In genomic region chr3:129969432-129970395, GRCm38 (mm10) we compare ENCODE assay signal across 8 mouse cellular contexts. TPM values are rescaled to one million over a fixed set of nuclear protein-coding genes. Genes with fewer than 3 reads are reported as not detected.
DNase-seq lines count a peak whose midpoint lies in the region; ATAC-seq and TF ChIP-seq lines count a peak whose summit lies in the region.

Mcub (minus strand) TSS chr3:129970206.

- DNase-seq in A20 (ENCODE audit: low read depth, low spot score) = peak; percentile 34
- DNase-seq in heart, postnatal 14 days = peak; percentile 44 to 62
- DNase-seq in large intestine, adult 2 months (ENCODE audit: low read depth, low spot score) = peak; percentile 25
- peak; percentile 38 for DNase-seq in mesoderm, embryonic 11.5 days (ENCODE audit: low read depth, low spot score)
- peak; percentile 24 to 35 for DNase-seq in spleen, adult 2 months (ENCODE audit: low read depth in 1 of 2, low spot score in 2 of 2)
- DNase-seq in left cerebral cortex, postnatal 25 days (ENCODE audit: low spot score in 2 of 2) = no peak

- intact Hi-C loops in heart, postnatal 14 days (cut with DNase I) = no loop called here
- intact Hi-C loops in left cerebral cortex, postnatal 25 days (cut with DNase I) = no loop called here

- H3K27ac ChIP-seq in spleen, adult 2 months (ENCODE audit: insufficient read depth, low read length) = no peak within 1 kb of the TSS

- H3K36me3 ChIP-seq in spleen, adult 2 months (ENCODE audit: control insufficient read depth, insufficient read depth, low read length) = no peaks in the 10 kb centered on the region

- peak; percentile 94 for ATAC-seq in activated CD4-positive, CD25-positive, alpha-beta regulatory T cell, adult 4 months
- ATAC-seq in erythroid progenitor cell, adult 5-6 weeks (replicated peaks; ENCODE audit: low FRiP score, poor library complexity, severe bottlenecking) = peak; percentile 54; the same call in 1 of the 2 replicates

- H3K27me3 ChIP-seq in spleen, adult 2 months (ENCODE audit: control insufficient read depth, insufficient read depth, low read length) = peaks cover 9% of the 10 kb centered on the region

- TF ChIP-seq CTCF in spleen, adult 2 months (IDR thresholded peaks at IDR 0.05; ENCODE audit: extremely low read depth, insufficient read depth, insufficient read length, insufficient replicate concordance) = no peak

- 1% methylated on average over 63 of the region's 63 CpGs for WGBS in large intestine, adult 2 months
- 2% methylated on average over 62 of the region's 63 CpGs for WGBS in spleen, adult 2 months

- TF ChIP-seq POLR2A in spleen, adult 2 months (IDR thresholded peaks at IDR 0.05; ENCODE audit: low read depth, low read length) = no peak

- peak within 1 kb of the TSS; percentile 72 for H3K4me3 ChIP-seq in spleen, adult 2 months (ENCODE audit: extremely low read depth, insufficient read depth, insufficient read length)

- H3K4me1 ChIP-seq in spleen, adult 2 months (ENCODE audit: control insufficient read depth, insufficient read depth, insufficient read length) = peaks cover 11% of the 10 kb centered on the region

RNA-seq across cellular contexts. Expression of gene Mcub, which starts in this region (rescaled TPM):
- polyA plus RNA-seq in activated CD4-positive, CD25-positive, alpha-beta regulatory T cell, adult 4 months (2017; shearing (Covaris generic)) = 10 to 100 TPM; 25.3 to 28.8 TPM
- 3.6 TPM in 1 of 2 replicates, not detected in the other for total RNA-seq in erythroid progenitor cell, adult 5-6 weeks (2015; ENCODE audit: low replicate concordance)
- total RNA-seq in erythroid progenitor cell, adult 5-6 weeks (2017; ENCODE audit: low replicate concordance) = 3.2 and 5.6 TPM in 2 replicates
- total RNA-seq in heart, postnatal 14 days (2021) = 1 to 10 TPM; 2.2 to 2.6 TPM
- polyA plus RNA-seq in large intestine, adult 2 months (2012; rRNA removed) = 2.2 and 2.9 TPM in 2 replicates
- polyA plus RNA-seq in spleen, adult 2 months (2012; rRNA removed) = 3.2 and 3.6 TPM in 2 replicates
- total RNA-seq in left cerebral cortex, postnatal 25 days (2021) = 1 to 10 TPM in 1 of 2 experiments, under 1 TPM in 1; 0.99 to 1.9 TPM

Comparison
In these comparisons a context has a peak if more than half of its experiments do, and no peak if none do; other contexts are left out.
1. DNase-seq: peak in A20 (single experiment), heart, postnatal 14 days (2 of 2), large intestine, adult 2 months (single experiment), mesoderm, embryonic 11.5 days (single experiment) and spleen, adult 2 months (2 of 2); none in left cerebral cortex, postnatal 25 days (0 of 2).